In genomic region chr10:12573601-12574000, GRCm38 (mm10) we compare ENCODE assay signal across 8 mouse cellular contexts.
DNase-seq lines count a peak whose midpoint lies in the region; ATAC-seq and TF ChIP-seq lines count a peak whose summit lies in the region.

No protein-coding gene starts in this region.

- H3K4me3 ChIP-seq in hindbrain, embryonic 10.5 days, result peak overlapping the region; percentile 9; the same call in 1 of the 2 replicates
- H3K4me3 ChIP-seq in hindbrain, embryonic 14.5 days (replicated peaks; ENCODE audit: low read length), result no peak overlapping the region
- no peak overlapping the region for H3K4me3 ChIP-seq in ES-E14 (ENCODE audit: insufficient read depth in 1 of 2, low read depth in 1 of 2, low read length in 2 of 2, poor library complexity in 1 of 2, severe bottlenecking in 1 of 2)
- no peak overlapping the region for H3K4me3 ChIP-seq in liver, embryonic 11.5 days (ENCODE audit: low read depth, low read length)

- H3K27me3 ChIP-seq in hindbrain, embryonic 10.5 days (ENCODE audit: insufficient read depth, poor library complexity, severe bottlenecking), result no peaks in the 10 kb centered on the region
- H3K27me3 ChIP-seq in hindbrain, embryonic 14.5 days (ENCODE audit: control insufficient read depth, insufficient read depth, low read length), result no peaks in the 10 kb centered on the region
- no peaks in the 10 kb centered on the region for H3K27me3 ChIP-seq in liver, embryonic 11.5 days (replicated peaks; ENCODE audit: control insufficient read depth, insufficient read depth, low read length)

- no peak for ATAC-seq in hindbrain, embryonic 14.5 days (ENCODE audit: low FRiP score)
- ATAC-seq in liver, embryonic 11.5 days (replicated peaks; ENCODE audit: low FRiP score), result peak; percentile 79

- DNase-seq in hindbrain, embryonic 10.5 days (ENCODE audit: low spot score), result no peak
- no peak for DNase-seq in hindbrain, embryonic 14.5 days (ENCODE audit: low spot score)
- no peak for DNase-seq in ES-E14 (ENCODE audit: low read depth, low spot score)
- peak; percentile 9 for DNase-seq in gastrocnemius, postnatal 25 days
- peak; percentile 48 for DNase-seq in liver, embryonic 11.5 days (ENCODE audit: low spot score)
- DNase-seq in right cerebral cortex, postnatal 25 days, result no peak
- DNase-seq in cerebellum, postnatal 25 days, result no peak
- DNase-seq in thymus, adult 18-20 months, result no peak

- H3K36me3 ChIP-seq in hindbrain, embryonic 10.5 days, result no peaks in the 10 kb centered on the region
- H3K36me3 ChIP-seq in hindbrain, embryonic 14.5 days (replicated peaks; ENCODE audit: control insufficient read depth, insufficient read depth), result no peaks in the 10 kb centered on the region
- H3K36me3 ChIP-seq in ES-E14 (ENCODE audit: control insufficient read depth, insufficient read depth, low read length, poor library complexity, severe bottlenecking), result no peaks in the 10 kb centered on the region
- H3K36me3 ChIP-seq in liver, embryonic 11.5 days (ENCODE audit: control insufficient read depth, insufficient read depth, low read length), result no peaks in the 10 kb centered on the region

- no peak overlapping the region for H3K4me2 ChIP-seq in hindbrain, embryonic 14.5 days (replicated peaks)
- H3K4me2 ChIP-seq in liver, embryonic 11.5 days, result peak overlapping the region; percentile 52

- peak overlapping the region; percentile 62 for H3K27ac ChIP-seq in hindbrain, embryonic 10.5 days
- no peak overlapping the region for H3K27ac ChIP-seq in hindbrain, embryonic 14.5 days
- peak overlapping the region; percentile 77; the same call in 1 of the 2 replicates for H3K27ac ChIP-seq in ES-E14 (ENCODE audit: insufficient read depth, low read depth, low read length, poor library complexity, severe bottlenecking)
- H3K27ac ChIP-seq in liver, embryonic 11.5 days (ENCODE audit: low read depth, low read length), result peak overlapping the region; percentile 58

- in situ Hi-C loops in ES-E14 (cut with MboI; ENCODE audit: low sequenced_read_pairs in 2 of 2, unreplicated experiment in 2 of 2), result no loop called here

- peaks cover 35% of the 10 kb centered on the region for H3K4me1 ChIP-seq in hindbrain, embryonic 10.5 days (replicated peaks)
- no peaks in the 10 kb centered on the region; the same call in 1 of the 2 replicates for H3K4me1 ChIP-seq in hindbrain, embryonic 14.5 days (replicated peaks; ENCODE audit: control insufficient read depth, insufficient read depth, low read length)
- peaks cover 4 to 11% of the 10 kb centered on the region in 2 experiments for H3K4me1 ChIP-seq in ES-E14 (ENCODE audit: control insufficient read depth in 2 of 2, insufficient read depth in 2 of 2, low read length in 2 of 2, poor library complexity in 1 of 2)
- H3K4me1 ChIP-seq in liver, embryonic 11.5 days (replicated peaks; ENCODE audit: control insufficient read depth, insufficient read depth, low read length), result peaks cover 8% of the 10 kb centered on the region

- WGBS in hindbrain, embryonic 10.5 days, result 3% methylated on average over 6 of the region's 6 CpGs
- 11% methylated on average over 6 of the region's 6 CpGs for WGBS in hindbrain, embryonic 14.5 days
- WGBS in liver, embryonic 11.5 days, result 4% methylated on average over 6 of the region's 6 CpGs

- H3K9me3 ChIP-seq in hindbrain, embryonic 10.5 days, result no peaks in the 10 kb centered on the region
- H3K9me3 ChIP-seq in hindbrain, embryonic 14.5 days (ENCODE audit: control insufficient read depth, low read length), result no peaks in the 10 kb centered on the region
- H3K9me3 ChIP-seq in ES-E14 (ENCODE audit: control insufficient read depth, insufficient read depth, low read depth, low read length), result no peaks in the 10 kb centered on the region
- H3K9me3 ChIP-seq in liver, embryonic 11.5 days (ENCODE audit: control insufficient read depth, low read length), result no peaks in the 10 kb centered on the region

- H3K9ac ChIP-seq in hindbrain, embryonic 14.5 days, result no peak overlapping the region
- H3K9ac ChIP-seq in ES-E14 (ENCODE audit: insufficient read depth, low read depth, low read length, poor library complexity, severe bottlenecking), result no peak overlapping the region
- H3K9ac ChIP-seq in liver, embryonic 11.5 days (ENCODE audit: low read depth, low read length), result peak overlapping the region; percentile 50

TF ChIP-seq in ES-E14, 5 proteins besides CTCF, POLR2A, EP300 and RAD21:
- TF ChIP-seq HCFC1 (IDR thresholded peaks at IDR 0.05; ENCODE audit: borderline replicate concordance, insufficient read depth, low read length), result no peak
- no peak for TF ChIP-seq ZNF384 (IDR thresholded peaks at IDR 0.05; ENCODE audit: low read depth, low read length)
- TF ChIP-seq CHD2 (IDR thresholded peaks at IDR 0.05; ENCODE audit: low read depth, low read length), result no peak
- no peak for TF ChIP-seq MAFK (IDR thresholded peaks at IDR 0.05; ENCODE audit: insufficient read depth, low read depth, low read length)
- no peak for TF ChIP-seq ZC3H11A (IDR thresholded peaks at IDR 0.05; ENCODE audit: borderline replicate concordance, low read depth, low read length)
TF ChIP-seq in ES-E14: peak in this region for 0.

Comparison
In these comparisons a context has a peak if more than half of its experiments do, and no peak if none do; other contexts are left out.
1. DNase-seq: peak in gastrocnemius, postnatal 25 days (single experiment) and liver, embryonic 11.5 days (single experiment); none in hindbrain, embryonic 10.5 days (single experiment), hindbrain, embryonic 14.5 days (single experiment), ES-E14 (single experiment), right cerebral cortex, postnatal 25 days (single experiment), cerebellum, postnatal 25 days (0 of 2) and thymus, adult 18-20 months (0 of 2).